Mouse (Mus musculus): ENCODE measurements at regions not wholly inside any gene's neighbourhood (a gene's known extent, or its start where the extent isn't known, plus 50 kb on each side); places are given as distances from the start of the nearest gene placed in this dataset.

- no peak for DNase-seq (ENCODE audit: low read depth)
Measured at GRCm38 (mm10) chr13:28794547-28794946, 159.0 kb downstream of the Sox4 start.

GRCm38 (mm10) chr13:28793166-28793935, 160.2 kb downstream of the Sox4 start:
- DNase-seq (ENCODE audit: low read depth): peak; percentile 36

- DNase-seq (ENCODE audit: low read depth): no peak
Measured at GRCm38 (mm10) chr13:28792461-28793165, 160.9 kb downstream of the Sox4 start.

GRCm38 (mm10) chr13:28790381-28790780, 163.1 kb downstream of the Sox4 start:
- no peak for DNase-seq (ENCODE audit: low read depth)

- peak; percentile 73 for DNase-seq (ENCODE audit: low read depth)
Measured at GRCm38 (mm10) chr13:28787331-28787643, 166.2 kb downstream of the Sox4 start.

GRCm38 (mm10) chr13:28786629-28787330, 166.7 kb downstream of the Sox4 start:
- peak; percentile 68 for DNase-seq (ENCODE audit: low read depth)

- DNase-seq (ENCODE audit: low read depth): no peak
Measured at GRCm38 (mm10) chr13:28782497-28783246, 170.8 kb downstream of the Sox4 start.

- DNase-seq (ENCODE audit: low read depth): no peak
Measured at GRCm38 (mm10) chr13:28782081-28782480, 171.4 kb downstream of the Sox4 start.

GRCm38 (mm10) chr13:28781660-28782059, 171.9 kb downstream of the Sox4 start:
- DNase-seq (ENCODE audit: low read depth): no peak

- DNase-seq (ENCODE audit: low read depth): no peak
Measured at GRCm38 (mm10) chr13:28780462-28780861, 173.1 kb downstream of the Sox4 start.

GRCm38 (mm10) chr13:28775142-28775815, 178.2 kb downstream of the Sox4 start:
- no peak for DNase-seq (ENCODE audit: low read depth)

- no peak for DNase-seq (ENCODE audit: low read depth)
Measured at GRCm38 (mm10) chr13:28774649-28775048, 178.9 kb downstream of the Sox4 start.

- no peak for DNase-seq (ENCODE audit: low read depth)
Measured at GRCm38 (mm10) chr13:28773466-28773865, 180.0 kb downstream of the Sox4 start.

- peak; percentile 48 for DNase-seq (ENCODE audit: low read depth)
Measured at GRCm38 (mm10) chr13:28770531-28770930, 183.0 kb downstream of the Sox4 start.

- no peak for DNase-seq (ENCODE audit: low read depth)
Measured at GRCm38 (mm10) chr13:28770018-28770417, 183.5 kb downstream of the Sox4 start.

GRCm38 (mm10) chr13:28768717-28769426, 184.6 kb downstream of the Sox4 start:
- peak; percentile 88 for DNase-seq (ENCODE audit: low read depth)

- DNase-seq (ENCODE audit: low read depth): no peak
Measured at GRCm38 (mm10) chr13:28762555-28762954, 191.0 kb downstream of the Sox4 start.

- peak; percentile 42 for DNase-seq (ENCODE audit: low read depth)
Measured at GRCm38 (mm10) chr13:28759026-28759425, 194.5 kb downstream of the Sox4 start.

GRCm38 (mm10) chr13:28757846-28758522, 195.5 kb downstream of the Sox4 start:
- peak; percentile 91 for DNase-seq (ENCODE audit: low read depth)
